Comparison of ENCODE assay signal across 32 mouse cellular contexts in genomic region chr9:119143372-119143771, GRCm38 (mm10). TPM values are rescaled to one million over a fixed set of nuclear protein-coding genes. Genes with fewer than 3 reads are reported as not detected.
A peak's percentile ranks its signal among the peaks of the same experiment; 100 is the strongest.
DNase-seq lines count a peak whose midpoint lies in the region; ATAC-seq and TF ChIP-seq lines count a peak whose summit lies in the region.
"Had no signal": no experiment of that assay in that cellular context is flagged by ENCODE, and none has a peak within 500 bp of the region (broad histone marks: within the 10 kb centered on the region; RNA-seq: fewer than 3 reads in every experiment).

No protein-coding gene starts in this region.

- H3K9ac ChIP-seq in kidney, embryonic 15.5 days = no peak overlapping the region
- H3K9ac ChIP-seq in midbrain, embryonic 11.5 days (ENCODE audit: low read length) = no peak overlapping the region
- H3K9ac ChIP-seq in midbrain, postnatal 0 days (replicated peaks; ENCODE audit: low read length, poor library complexity, severe bottlenecking) = no peak overlapping the region
- H3K9ac ChIP-seq: forebrain, embryonic 13.5 days; heart, embryonic 13.5 days; hindbrain, embryonic 14.5 days had no signal

- no peaks in the 10 kb centered on the region for H3K4me1 ChIP-seq in kidney, adult 2 months (ENCODE audit: control insufficient read depth, insufficient read depth, low read length)
- no peaks in the 10 kb centered on the region for H3K4me1 ChIP-seq in kidney, embryonic 15.5 days
- H3K4me1 ChIP-seq in midbrain, embryonic 11.5 days (ENCODE audit: control insufficient read depth, insufficient read depth, low read length) = no peaks in the 10 kb centered on the region
- no peaks in the 10 kb centered on the region for H3K4me1 ChIP-seq in midbrain, postnatal 0 days (ENCODE audit: insufficient read depth, low read length)
- H3K4me1 ChIP-seq: forebrain, embryonic 13.5 days had no signal

- TF ChIP-seq CTCF in kidney, adult 2 months (conservative IDR thresholded peaks at IDR 0.05; ENCODE audit: insufficient read depth, insufficient read length, low read depth, low read length) = peak; percentile 41
- TF ChIP-seq CTCF in midbrain, postnatal 0 days (IDR thresholded peaks at IDR 0.05) = no peak

- H3K27ac ChIP-seq in kidney, adult 2 months (ENCODE audit: insufficient read depth, low read depth, low read length) = no peak overlapping the region
- no peak overlapping the region for H3K27ac ChIP-seq in kidney, embryonic 15.5 days
- H3K27ac ChIP-seq in midbrain, embryonic 11.5 days (ENCODE audit: low read depth, low read length) = no peak overlapping the region
- no peak overlapping the region for H3K27ac ChIP-seq in midbrain, postnatal 0 days (ENCODE audit: low read depth, low read length)
- H3K27ac ChIP-seq: forebrain, embryonic 10.5 days; forebrain, embryonic 13.5 days; heart, adult 2 months; heart, embryonic 10.5 days; heart, embryonic 13.5 days; hindbrain, embryonic 14.5 days; hindbrain, postnatal 0 days had no signal

- H3K9me3 ChIP-seq in kidney, embryonic 15.5 days (replicated peaks) = no peaks in the 10 kb centered on the region
- H3K9me3 ChIP-seq in midbrain, embryonic 11.5 days (ENCODE audit: control insufficient read depth, low read length) = no peaks in the 10 kb centered on the region
- no peaks in the 10 kb centered on the region for H3K9me3 ChIP-seq in midbrain, postnatal 0 days (ENCODE audit: low read length)
- H3K9me3 ChIP-seq: forebrain, embryonic 10.5 days; forebrain, embryonic 13.5 days; heart, embryonic 10.5 days; heart, embryonic 13.5 days had no signal

- no peak overlapping the region for H3K4me3 ChIP-seq in kidney, adult 2 months (ENCODE audit: insufficient read depth, low read depth, low read length)
- H3K4me3 ChIP-seq in kidney, embryonic 15.5 days (replicated peaks) = no peak overlapping the region
- H3K4me3 ChIP-seq in midbrain, embryonic 11.5 days (ENCODE audit: low read depth, low read length) = no peak overlapping the region
- H3K4me3 ChIP-seq in midbrain, postnatal 0 days (ENCODE audit: low read depth, low read length) = no peak overlapping the region
- H3K4me3 ChIP-seq: forebrain, embryonic 10.5 days; forebrain, embryonic 13.5 days; heart, adult 2 months; heart, embryonic 10.5 days; heart, embryonic 13.5 days had no signal

- H3K4me2 ChIP-seq in kidney, embryonic 15.5 days = no peak overlapping the region
- H3K4me2 ChIP-seq in midbrain, embryonic 11.5 days = no peak overlapping the region
- no peak overlapping the region for H3K4me2 ChIP-seq in midbrain, postnatal 0 days (ENCODE audit: low read depth, low read length, poor library complexity, severe bottlenecking)
- H3K4me2 ChIP-seq: forebrain, embryonic 13.5 days; heart, embryonic 13.5 days; hindbrain, embryonic 14.5 days had no signal

- DNase-seq in cerebellum, postnatal 10 days = peak; percentile 50 to 58
- DNase-seq in cerebellum, adult 9-11 months = no peak
- no peak for DNase-seq in kidney, adult 2 months
- DNase-seq in midbrain, embryonic 11.5 days (ENCODE audit: low spot score, missing footprints) = peak; percentile 26
- DNase-seq in midbrain, postnatal 0 days (ENCODE audit: low spot score) = no peak
- DNase-seq: adrenal gland, adult 8-10 months; adrenal gland, postnatal 25 days; cerebellum, adult 18-20 months; cerebellum, adult 9-10 months; gastrocnemius, postnatal 10 days; gastrocnemius, postnatal 36 days; heart, adult 2 months; heart, postnatal 14 days; heart, postnatal 4 days had no signal

- H3K27me3 ChIP-seq in kidney, adult 2 months (replicated peaks; ENCODE audit: control insufficient read depth, insufficient read depth, low read length) = no peaks in the 10 kb centered on the region
- no peaks in the 10 kb centered on the region for H3K27me3 ChIP-seq in kidney, embryonic 15.5 days
- no peaks in the 10 kb centered on the region for H3K27me3 ChIP-seq in midbrain, embryonic 11.5 days (ENCODE audit: control insufficient read depth, insufficient read depth, low read length)
- H3K27me3 ChIP-seq in midbrain, postnatal 0 days (ENCODE audit: insufficient read depth, low read length) = no peaks in the 10 kb centered on the region
- H3K27me3 ChIP-seq: CH12.LX; forebrain, embryonic 13.5 days; heart, embryonic 13.5 days had no signal

- no peaks in the 10 kb centered on the region for H3K36me3 ChIP-seq in kidney, adult 2 months (ENCODE audit: control insufficient read depth, insufficient read depth, low read length)
- no peaks in the 10 kb centered on the region for H3K36me3 ChIP-seq in kidney, embryonic 15.5 days
- no peaks in the 10 kb centered on the region for H3K36me3 ChIP-seq in midbrain, embryonic 11.5 days (ENCODE audit: control insufficient read depth, insufficient read depth, low read length)
- H3K36me3 ChIP-seq in midbrain, postnatal 0 days (ENCODE audit: insufficient read depth, low read length) = no peaks in the 10 kb centered on the region
- H3K36me3 ChIP-seq: forebrain, embryonic 10.5 days; heart, embryonic 10.5 days; heart, embryonic 13.5 days had no signal

- 70% methylated on average over 9 of the region's 9 CpGs for WGBS in kidney, adult 2 months
- 76% methylated on average over 9 of the region's 9 CpGs for WGBS in kidney, embryonic 15.5 days
- WGBS in midbrain, embryonic 11.5 days = 79% methylated on average over 9 of the region's 9 CpGs
- 63% methylated on average over 9 of the region's 9 CpGs for WGBS in midbrain, postnatal 0 days

- ATAC-seq in kidney, embryonic 15.5 days (replicated peaks; ENCODE audit: low FRiP score) = no peak
- ATAC-seq in midbrain, embryonic 11.5 days (ENCODE audit: low FRiP score) = no peak
- no peak for ATAC-seq in midbrain, postnatal 0 days (ENCODE audit: low FRiP score)
- ATAC-seq: forebrain, embryonic 13.5 days; forebrain, embryonic 16.5 days; hindbrain, postnatal 0 days; inflammation-experienced regulatory T-cells, adult 6 months had no signal

- no peak for TF ChIP-seq POLR2A in kidney, adult 2 months (IDR thresholded peaks at IDR 0.05; ENCODE audit: low read depth, low read length)

RNA-seq across cellular contexts. Expression of gene Acaa1b, which starts 13.5 kb away (rescaled TPM):
- polyA plus RNA-seq in kidney, adult 2 months (2012; rRNA removed) = 417 and 424 TPM in 2 replicates
- polyA plus RNA-seq in kidney, embryonic 15.5 days (2015; fragmentation: Nextera tagmentation; extraction: Ambion mirVana) = 26.9 and 30.5 TPM in 2 replicates
- polyA plus RNA-seq in midbrain, embryonic 11.5 days (2014; fragmentation: Nextera tagmentation; extraction: Ambion mirVana) = 1.0 and 1.4 TPM in 2 replicates
- 2.8 and 2.9 TPM in 2 replicates for total RNA-seq in midbrain, postnatal 0 days (2014; rRNA removed)
- 4.6 and 5.2 TPM in 2 replicates for polyA plus RNA-seq in midbrain, postnatal 0 days (2015; fragmentation: Nextera tagmentation; extraction: Ambion mirVana)
- total RNA-seq: granulocyte monocyte progenitor cell, adult 5-6 weeks had no signal
- polyA plus RNA-seq: inflammation-experienced regulatory T-cells, adult 6 months had no signal

RNA-seq across cellular contexts. Expression of gene Gm47289, which starts 15.6 kb away (rescaled TPM):
- polyA plus RNA-seq in kidney, adult 2 months (2012; rRNA removed) = 0.03 TPM in 1 of 2 replicates, not detected in the other
- not detected in 2 replicates for polyA plus RNA-seq in kidney, embryonic 15.5 days (2015; fragmentation: Nextera tagmentation; extraction: Ambion mirVana)
- polyA plus RNA-seq in midbrain, embryonic 11.5 days (2014; fragmentation: Nextera tagmentation; extraction: Ambion mirVana) = not detected in 2 replicates
- total RNA-seq in midbrain, postnatal 0 days (2014; rRNA removed) = not detected in 2 replicates
- not detected in 2 replicates for polyA plus RNA-seq in midbrain, postnatal 0 days (2015; fragmentation: Nextera tagmentation; extraction: Ambion mirVana)
- total RNA-seq: adrenal gland, adult 8-10 months; adrenal gland, postnatal 25 days; CH12.LX; gastrocnemius, adult 18-20 months; gastrocnemius, postnatal 10 days; gastrocnemius, postnatal 36 days; granulocyte monocyte progenitor cell, adult 5-6 weeks; heart, adult 2 months; heart, postnatal 14 days; heart, postnatal 4 days; hindbrain, postnatal 0 days; MEL had no signal
- polyA plus RNA-seq: brain, embryonic 14.5 days; embryonic facial prominence, embryonic 11.5 days; embryonic facial prominence, embryonic 14.5 days; forebrain, embryonic 10.5 days; forebrain, embryonic 13.5 days; forebrain, embryonic 16.5 days; heart, adult 2 months; heart, embryonic 10.5 days; heart, embryonic 16.5 days; hindbrain, embryonic 11.5 days; hindbrain, embryonic 14.5 days; hindbrain, postnatal 0 days; inflammation-experienced regulatory T-cells, adult 6 months had no signal

RNA-seq across cellular contexts. Expression of gene Dlec1, which starts 41.1 kb away (rescaled TPM):
- polyA plus RNA-seq in kidney, adult 2 months (2012; rRNA removed) = 30.3 and 38.7 TPM in 2 replicates
- 2.6 and 6.2 TPM in 2 replicates for polyA plus RNA-seq in kidney, embryonic 15.5 days (2015; fragmentation: Nextera tagmentation; extraction: Ambion mirVana)
- polyA plus RNA-seq in midbrain, embryonic 11.5 days (2014; fragmentation: Nextera tagmentation; extraction: Ambion mirVana) = 0.51 and 0.65 TPM in 2 replicates
- total RNA-seq in midbrain, postnatal 0 days (2014; rRNA removed) = 2.8 and 3.3 TPM in 2 replicates
- polyA plus RNA-seq in midbrain, postnatal 0 days (2015; fragmentation: Nextera tagmentation; extraction: Ambion mirVana) = 0.91 and 0.95 TPM in 2 replicates
- total RNA-seq: gastrocnemius, adult 18-20 months; gastrocnemius, postnatal 36 days; MEL had no signal

RNA-seq across cellular contexts. Expression of gene Plcd1, which starts 50.1 kb away (rescaled TPM):
- polyA plus RNA-seq in kidney, adult 2 months (2012; rRNA removed) = 11.3 and 11.8 TPM in 2 replicates
- polyA plus RNA-seq in kidney, embryonic 15.5 days (2015; fragmentation: Nextera tagmentation; extraction: Ambion mirVana) = 20.0 and 20.1 TPM in 2 replicates
- 24.2 and 25.8 TPM in 2 replicates for polyA plus RNA-seq in midbrain, embryonic 11.5 days (2014; fragmentation: Nextera tagmentation; extraction: Ambion mirVana)
- total RNA-seq in midbrain, postnatal 0 days (2014; rRNA removed) = 12.2 and 17.4 TPM in 2 replicates
- polyA plus RNA-seq in midbrain, postnatal 0 days (2015; fragmentation: Nextera tagmentation; extraction: Ambion mirVana) = 10.9 and 11.8 TPM in 2 replicates
- total RNA-seq: granulocyte monocyte progenitor cell, adult 5-6 weeks; MEL had no signal

Comparison
In these comparisons a context has a peak if more than half of its experiments do, and no peak if none do; other contexts are left out.
1. DNase-seq: peak in cerebellum, postnatal 10 days (2 of 2) and midbrain, embryonic 11.5 days (single experiment); none in cerebellum, adult 9-11 months (single experiment), kidney, adult 2 months (single experiment) and midbrain, postnatal 0 days (single experiment).
2. RNA of gene Acaa1b, which starts 13.5 kb away (polyA plus RNA-seq): 417 to 424 TPM in kidney, adult 2 months; 26.9 to 30.5 TPM in kidney, embryonic 15.5 days, 4.6 to 5.2 TPM in midbrain, postnatal 0 days and 1.0 to 1.4 TPM in midbrain, embryonic 11.5 days; every median in the first group is over 10 times any median in the second.